Mouse (Mus musculus) C2C12 (cell line): ENCODE measurements around the gene Prr22.

Experiments used
- CEBPB ChIP-seq: IDR thresholded peaks from one replicate; pipeline ENCODE4 v1.6.1; 2011; ENCODE audit warnings: low read depth, mild to moderate bottlenecking, control low read depth, moderate library complexity
- CTCF ChIP-seq: IDR thresholded peaks from one replicate; pipeline ENCODE4 v1.5.1; 2011; ENCODE audit not compliant: control insufficient read depth, insufficient read depth, insufficient read length
- FOSL1 ChIP-seq: IDR thresholded peaks from one replicate; pipeline ENCODE4 v1.8.0; 2011; ENCODE audit warnings: mild to moderate bottlenecking, low read length; ENCODE audit not compliant: poor library complexity, insufficient read depth, severe bottlenecking
- MAX ChIP-seq: IDR thresholded peaks from one replicate; pipeline ENCODE4 v1.6.1; 2011; ENCODE audit warnings: mild to moderate bottlenecking, control low read depth
- MYOD1 ChIP-seq: IDR thresholded peaks from one replicate; pipeline ENCODE4 v1.6.1; 2011; ENCODE audit warnings: low read depth; ENCODE audit not compliant: control insufficient read depth, insufficient read length
- MYOG ChIP-seq: IDR thresholded peaks from one replicate; pipeline ENCODE4 v1.6.1; 2011; ENCODE audit not compliant: control insufficient read depth, insufficient read length; ENCODE audit errors: extremely low read depth
- USF1 ChIP-seq: IDR thresholded peaks from one replicate; pipeline ENCODE4 v1.6.1; 2011; ENCODE audit warnings: low read depth, mild to moderate bottlenecking, control low read depth, moderate library complexity

DNA sequence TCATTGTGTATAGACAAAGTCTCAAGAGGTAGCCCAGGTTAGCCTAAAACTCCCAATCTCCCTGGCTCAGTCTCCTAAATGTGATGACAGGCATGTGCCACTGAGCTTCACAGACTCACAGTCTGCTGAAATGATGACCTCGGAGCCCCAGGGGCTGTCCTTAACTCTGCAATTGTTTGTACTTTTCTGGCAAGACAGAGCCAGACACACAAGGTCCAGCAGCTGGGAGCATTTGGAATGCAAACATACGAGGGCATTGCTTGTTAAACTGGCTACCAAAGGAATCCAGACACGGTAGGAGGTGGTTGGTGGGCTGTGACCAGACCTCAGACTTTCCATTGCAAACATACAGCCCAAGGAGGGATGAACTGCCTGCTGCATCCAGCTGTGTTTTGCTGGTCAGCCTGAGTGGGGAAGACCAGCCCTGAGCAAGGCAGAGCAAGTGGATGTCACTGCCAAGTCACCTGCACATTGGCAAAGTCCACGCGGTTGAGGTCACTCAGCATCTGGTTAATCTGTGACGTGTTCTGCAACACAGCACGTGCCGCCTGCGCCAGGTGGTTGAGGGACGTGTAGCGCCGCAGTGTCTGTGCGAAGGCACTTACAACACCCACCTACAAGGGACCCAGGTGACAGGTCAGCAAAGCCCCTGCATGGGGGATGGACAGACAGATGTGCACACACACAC lies 10.4 kb downstream of the Prr22 start:
- TF ChIP-seq CTCF, result no peak
- no peak for TF ChIP-seq CEBPB
- no peak for TF ChIP-seq USF1
- no peak for TF ChIP-seq FOSL1
- TF ChIP-seq MAX, result no peak
- no peak for TF ChIP-seq MYOG
- TF ChIP-seq MYOD1, result no peak
